Mouse (Mus musculus) liver, adult 2 months (tissue): ENCODE measurements at regions not wholly inside any gene's neighbourhood (a gene's known extent, or its start where the extent isn't known, plus 50 kb on each side); places are given as distances from the start of the nearest gene placed in this dataset.

Experiments used
- DNase-seq: peaks from one replicate; pipeline ENCODE4 v3.0.0-alpha.2; 2011; ENCODE audit warnings: low read depth, low spot score; ENCODE audit errors: extremely low read depth
- H3K27ac ChIP-seq: fragments of 200-500 bp; replicated peaks from 2 replicates; pipeline ENCODE4 v1.5.1; 2012; ENCODE audit warnings: low read depth, mild to moderate bottlenecking, control low read depth, inconsistent platforms, low read length; ENCODE audit not compliant: insufficient read depth
- H3K27me3 ChIP-seq: fragments of 200-500 bp; 2 replicates; pipeline ENCODE4 v1.6.1; 2012; ENCODE audit warnings: mild to moderate bottlenecking, moderate library complexity, low read length, inconsistent platforms; ENCODE audit not compliant: control insufficient read depth, insufficient read depth
- H3K36me3 ChIP-seq: fragments of 200-500 bp; 2 replicates; pipeline ENCODE4 v1.6.1; 2012; ENCODE audit warnings: low read length, inconsistent platforms; ENCODE audit not compliant: control insufficient read depth, insufficient read depth
- H3K4me1 ChIP-seq: fragments of 200-500 bp; 2 replicates; pipeline ENCODE4 v1.6.1; 2011; ENCODE audit warnings: low read length; ENCODE audit not compliant: control insufficient read depth, insufficient read depth
- H3K4me3 ChIP-seq: fragments of 200-500 bp; 2 replicates; pipeline ENCODE4 v1.5.1; 2011; ENCODE audit warnings: low read depth, mild to moderate bottlenecking, control low read depth, low read length, moderate library complexity; ENCODE audit not compliant: insufficient read depth
- H3K79me2 ChIP-seq: fragments of 200-500 bp; 2 replicates; pipeline ENCODE4 v1.6.1; 2012; ENCODE audit warnings: inconsistent platforms, mild to moderate bottlenecking, low read length, moderate library complexity; ENCODE audit not compliant: control insufficient read depth, insufficient read depth
- H3K9ac ChIP-seq: fragments of 200-500 bp; 2 replicates; pipeline ENCODE4 v1.6.1; 2012; ENCODE audit warnings: low read depth, mild to moderate bottlenecking, control low read depth, inconsistent platforms, low read length
- CTCF ChIP-seq: fragments of 200-500 bp; IDR thresholded peaks from 2 replicates; pipeline ENCODE4 v1.5.1; 2011; ENCODE audit warnings: low read depth, low read length, control low read depth
- POLR2A ChIP-seq: fragments of 200-500 bp; IDR thresholded peaks from 2 replicates; pipeline ENCODE4 v1.6.1; 2011; ENCODE audit warnings: low read length, control low read depth; ENCODE audit not compliant: insufficient read depth; ENCODE audit errors: extremely low read depth
- WGBS: fragments of 180-500 bp; shearing (Covaris S2); methylation state at CpG from one replicate; pipeline ENCODE4 v1.1.7; 2018; 5-methylcytosine and 5-hydroxymethylcytosine counted together

GRCm38 (mm10) chr10:126270376-126270775 is 304.4 kb downstream of the Lrig3 start:
- 89% methylated on average over 12 of the region's 12 CpGs for WGBS
- H3K4me3 ChIP-seq = no peak overlapping the region
- no peak for DNase-seq
- H3K9ac ChIP-seq = no peak overlapping the region
- H3K4me1 ChIP-seq = no peaks in the 10 kb centered on the region
- no peaks in the 10 kb centered on the region for H3K27me3 ChIP-seq
- no peaks in the 10 kb centered on the region for H3K79me2 ChIP-seq
- H3K36me3 ChIP-seq = no peaks in the 10 kb centered on the region
- TF ChIP-seq POLR2A = no peak
- TF ChIP-seq CTCF = no peak
- no peak overlapping the region for H3K27ac ChIP-seq

GRCm38 (mm10) chr10:126267321-126267998 is 301.5 kb downstream of the Lrig3 start:
- H3K4me1 ChIP-seq = no peaks in the 10 kb centered on the region
- H3K4me3 ChIP-seq = no peak overlapping the region
- no peaks in the 10 kb centered on the region for H3K27me3 ChIP-seq
- no peaks in the 10 kb centered on the region for H3K36me3 ChIP-seq
- H3K9ac ChIP-seq = no peak overlapping the region
- H3K27ac ChIP-seq = no peak overlapping the region
- 91% methylated on average over 2 of the region's 2 CpGs for WGBS
- TF ChIP-seq CTCF (no peak), POLR2A (no peak)
- no peaks in the 10 kb centered on the region for H3K79me2 ChIP-seq
- DNase-seq = no peak

DNA sequence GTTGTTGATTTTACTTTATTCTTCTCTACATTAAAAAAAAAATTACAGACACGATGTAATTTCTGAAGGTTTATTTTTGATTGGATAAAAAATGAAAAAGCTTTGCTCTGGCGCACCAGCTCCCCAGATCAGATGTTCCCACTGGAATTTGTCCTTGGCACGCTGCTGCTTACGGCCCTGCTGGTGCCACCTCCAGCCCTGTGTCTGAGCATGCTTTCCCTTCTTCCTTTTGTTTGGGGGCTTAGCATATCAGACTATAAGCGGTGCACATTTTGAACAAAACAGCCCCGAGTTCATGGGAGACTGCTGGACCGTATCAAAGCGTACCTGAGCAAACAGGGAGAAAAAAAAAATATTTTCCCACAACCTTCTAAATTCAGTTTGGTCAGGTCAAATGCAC is 291.2 kb downstream of the Lrig3 start:
- no peak for DNase-seq
- 77% methylated on average over 8 of the region's 8 CpGs for WGBS

DNA sequence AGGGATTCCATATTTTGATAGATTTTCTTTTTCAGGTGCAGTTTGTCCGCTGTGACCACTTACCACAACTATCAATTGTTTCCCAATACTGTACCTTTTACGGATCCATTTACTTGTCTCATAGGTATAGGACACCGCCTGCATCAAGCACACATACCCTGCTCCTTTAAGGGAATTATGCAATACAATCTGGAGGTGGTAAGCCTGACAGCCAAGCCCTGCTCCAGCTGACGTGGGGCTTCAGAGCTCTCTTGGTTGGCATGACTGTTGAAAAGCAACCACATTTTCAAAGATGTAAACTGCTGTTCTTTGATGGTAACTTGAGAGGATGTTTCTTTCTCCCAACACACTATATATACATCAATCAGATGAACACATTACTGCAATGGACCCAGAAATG is 288.2 kb downstream of the Lrig3 start:
- Histone ChIP-seq H3K4me1 (no peaks in the 10 kb centered on the region), H3K36me3 (no peaks in the 10 kb centered on the region), H3K9ac (no peak overlapping the region), H3K27me3 (0 out of 2 replicates have a peak, but pooled peaks cover 2% of the 10 kb centered on the region), H3K27ac (no peak overlapping the region), H3K79me2 (no peaks in the 10 kb centered on the region), H3K4me3 (no peak overlapping the region)
- TF ChIP-seq POLR2A (no peak), CTCF (no peak)
- WGBS = 73% methylated on average over 4 of the region's 4 CpGs
- DNase-seq = no peak

More for the DNA sequence above, 291.2 kb downstream of the Lrig3 start:
- Histone ChIP-seq H3K27ac (no peak overlapping the region), H3K4me3 (no peak overlapping the region), H3K9ac (no peak overlapping the region), H3K79me2 (no peaks in the 10 kb centered on the region), H3K4me1 (no peaks in the 10 kb centered on the region), H3K36me3 (no peaks in the 10 kb centered on the region), H3K27me3 (0 out of 2 replicates have a peak, but pooled peaks cover 2% of the 10 kb centered on the region)
- TF ChIP-seq CTCF (no peak), POLR2A (no peak)

- H3K27me3 ChIP-seq = no peaks in the 10 kb centered on the region
- no peak overlapping the region for H3K27ac ChIP-seq
- no peak overlapping the region for H3K9ac ChIP-seq
- no peak for DNase-seq
- 86% methylated on average over 12 of the region's 12 CpGs for WGBS
- no peaks in the 10 kb centered on the region for H3K79me2 ChIP-seq
- no peak for TF ChIP-seq POLR2A
- no peaks in the 10 kb centered on the region for H3K4me1 ChIP-seq
- no peaks in the 10 kb centered on the region for H3K36me3 ChIP-seq
- H3K4me3 ChIP-seq = no peak overlapping the region
These were observed 283.2 kb downstream of the Lrig3 start for GRCm38 (mm10) chr10:126249176-126249575.

DNA sequence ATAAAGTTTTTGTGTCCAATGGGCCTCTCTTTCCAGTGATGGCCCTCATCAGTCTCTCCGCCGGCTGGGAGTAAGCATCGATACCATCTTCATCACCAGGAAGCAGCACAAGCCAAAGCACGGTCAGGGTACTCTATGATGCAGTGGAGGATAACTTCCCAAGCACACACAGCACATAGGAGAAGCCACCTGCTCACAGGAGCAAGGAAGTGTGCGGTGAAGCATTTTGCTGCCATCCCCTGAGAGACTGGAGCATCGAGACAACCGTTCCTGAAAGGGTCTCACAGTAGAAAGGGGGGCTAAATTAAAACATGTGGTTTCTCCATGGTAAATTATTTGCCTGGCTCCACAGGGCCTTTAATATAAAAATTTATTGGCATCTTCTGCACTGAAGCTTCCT is 277.1 kb downstream of the Lrig3 start:
- no peak for DNase-seq
- TF ChIP-seq CTCF (no peak), POLR2A (no peak)
- H3K4me3 ChIP-seq = no peak overlapping the region
- no peaks in the 10 kb centered on the region for H3K79me2 ChIP-seq
- H3K36me3 ChIP-seq = no peaks in the 10 kb centered on the region
- 94% methylated on average over 7 of the region's 7 CpGs for WGBS
- H3K27ac ChIP-seq = no peak overlapping the region
- no peaks in the 10 kb centered on the region for H3K27me3 ChIP-seq
- H3K4me1 ChIP-seq = no peaks in the 10 kb centered on the region
- no peak overlapping the region for H3K9ac ChIP-seq
